Mouse (Mus musculus): ENCODE measurements at regions not wholly inside any gene's neighbourhood (a gene's known extent, or its start where the extent isn't known, plus 50 kb on each side); places are given as distances from the start of the nearest gene placed in this dataset.

DNA sequence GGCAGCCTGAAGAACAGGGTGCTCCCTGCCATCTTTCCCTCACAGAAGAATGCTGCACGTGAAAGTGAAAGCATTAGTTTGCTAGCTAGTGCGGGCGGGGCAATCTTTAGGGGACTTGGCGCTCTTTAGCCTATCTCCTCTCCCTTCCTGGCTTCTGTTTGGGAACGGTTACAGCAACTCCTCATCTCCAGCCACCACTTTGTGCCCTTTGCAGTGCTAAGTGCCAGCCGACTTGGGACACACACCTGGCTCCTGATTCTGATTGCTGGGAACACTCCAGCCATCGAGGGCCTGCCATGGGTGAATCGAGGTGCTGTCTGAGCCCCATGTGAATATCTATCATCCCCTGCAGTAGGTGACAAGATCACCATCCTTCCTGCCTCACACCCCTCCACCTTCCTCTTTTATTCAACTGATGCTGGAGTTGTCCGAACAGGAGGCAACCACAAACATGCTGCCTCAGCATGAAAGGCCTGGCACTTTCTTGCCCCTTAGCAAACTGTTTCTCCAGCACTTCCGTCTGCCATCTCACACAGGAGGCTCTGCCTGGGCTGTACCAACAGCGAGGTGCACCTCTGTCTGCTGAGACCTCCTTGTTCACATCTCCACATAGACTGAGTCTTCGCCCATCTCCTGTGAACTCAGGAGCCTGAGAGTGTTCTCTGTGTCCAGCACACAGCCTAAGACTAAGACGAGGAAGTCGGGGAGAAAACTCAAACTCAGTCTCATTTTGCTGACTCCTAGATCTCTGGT lies 66.2 kb upstream of the Glrp1 start:
- no peaks in the 10 kb centered on the region for H3K36me3 ChIP-seq (ENCODE audit: insufficient read depth)
- no peak for TF ChIP-seq CTCF (IDR thresholded peaks at IDR 0.05; ENCODE audit: low read depth)
- no peak overlapping the region for H3K9ac ChIP-seq
- H3K27me3 ChIP-seq (ENCODE audit: insufficient read depth, low read length): no peaks in the 10 kb centered on the region
- no peak overlapping the region for H3K27ac ChIP-seq (ENCODE audit: low read depth, low read length)
- H3K4me3 ChIP-seq (ENCODE audit: low read depth, low read length): no peak overlapping the region
- ATAC-seq (no peak), DNase-seq (no peak)
- no peaks in the 10 kb centered on the region for H3K4me1 ChIP-seq (ENCODE audit: insufficient read depth)
- WGBS: 80% methylated on average over 14 of the region's 14 CpGs
- no peak overlapping the region for H3K4me2 ChIP-seq (ENCODE audit: low read depth)
- H3K9me3 ChIP-seq (ENCODE audit: low read length): no peaks in the 10 kb centered on the region

DNA sequence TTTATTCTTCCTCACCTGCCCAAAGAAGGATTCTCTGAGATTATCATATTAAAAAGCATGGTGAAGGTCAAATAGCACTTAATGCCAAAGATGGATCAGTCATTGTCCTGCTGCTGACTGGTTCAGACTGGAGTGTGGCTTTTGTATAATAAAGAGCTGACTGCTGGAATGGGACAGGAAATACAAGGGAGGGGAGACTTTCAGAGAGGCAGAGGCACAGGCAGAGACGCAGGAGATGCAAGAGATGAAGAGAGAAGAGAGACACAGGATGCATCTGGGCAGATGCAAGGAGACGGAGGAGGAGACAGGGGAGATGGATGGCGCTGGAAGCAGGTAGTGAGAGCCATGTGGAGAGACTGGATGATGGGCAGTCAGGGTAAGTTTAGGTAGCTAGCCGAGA lies 65.4 kb upstream of the Glrp1 start:
- Histone ChIP-seq H3K4me1 (ENCODE audit: insufficient read depth) (no peaks in the 10 kb centered on the region), H3K4me3 (ENCODE audit: low read depth, low read length) (no peak overlapping the region), H3K27me3 (ENCODE audit: insufficient read depth, low read length) (no peaks in the 10 kb centered on the region), H3K9me3 (ENCODE audit: low read length) (no peaks in the 10 kb centered on the region), H3K4me2 (ENCODE audit: low read depth) (no peak overlapping the region), H3K36me3 (ENCODE audit: insufficient read depth) (no peaks in the 10 kb centered on the region), H3K9ac (no peak overlapping the region), H3K27ac (ENCODE audit: low read depth, low read length) (no peak overlapping the region)
- DNase-seq (no peak), ATAC-seq (no peak)
- no peak for TF ChIP-seq CTCF (IDR thresholded peaks at IDR 0.05; ENCODE audit: low read depth)
- 73% methylated on average over 4 of the region's 4 CpGs for WGBS

DNA sequence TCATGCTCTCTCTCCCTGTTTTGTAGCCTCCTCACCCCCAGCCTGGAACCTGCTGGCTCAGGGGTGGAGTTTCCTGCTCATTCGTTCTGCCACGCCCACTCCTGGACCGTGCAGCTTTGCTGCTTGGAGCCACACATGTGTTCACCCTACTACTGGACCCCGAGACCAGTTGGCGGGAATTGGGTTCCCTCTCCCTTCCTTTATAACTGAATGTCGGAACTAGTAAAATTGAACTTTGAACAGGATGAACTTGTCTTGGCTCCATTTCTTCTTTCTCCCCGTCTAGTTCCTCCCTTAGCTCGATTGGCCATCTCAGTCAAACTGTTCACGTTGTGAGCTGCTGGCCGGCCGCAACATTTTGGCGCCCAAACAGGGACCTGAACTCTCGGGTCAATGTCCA lies 62.3 kb upstream of the Glrp1 start:
- ATAC-seq (no peak), DNase-seq (no peak)
- Histone ChIP-seq H3K27me3 (ENCODE audit: insufficient read depth, low read length) (no peaks in the 10 kb centered on the region), H3K36me3 (ENCODE audit: insufficient read depth) (no peaks in the 10 kb centered on the region), H3K9me3 (ENCODE audit: low read length) (no peaks in the 10 kb centered on the region), H3K4me2 (ENCODE audit: low read depth) (no peak overlapping the region), H3K4me1 (ENCODE audit: insufficient read depth) (no peaks in the 10 kb centered on the region), H3K4me3 (ENCODE audit: low read depth, low read length) (no peak overlapping the region), H3K27ac (ENCODE audit: low read depth, low read length) (no peak overlapping the region), H3K9ac (no peak overlapping the region)
- no peak for TF ChIP-seq CTCF (IDR thresholded peaks at IDR 0.05; ENCODE audit: low read depth)
- WGBS: 97% methylated on average over 13 of the region's 13 CpGs

DNA sequence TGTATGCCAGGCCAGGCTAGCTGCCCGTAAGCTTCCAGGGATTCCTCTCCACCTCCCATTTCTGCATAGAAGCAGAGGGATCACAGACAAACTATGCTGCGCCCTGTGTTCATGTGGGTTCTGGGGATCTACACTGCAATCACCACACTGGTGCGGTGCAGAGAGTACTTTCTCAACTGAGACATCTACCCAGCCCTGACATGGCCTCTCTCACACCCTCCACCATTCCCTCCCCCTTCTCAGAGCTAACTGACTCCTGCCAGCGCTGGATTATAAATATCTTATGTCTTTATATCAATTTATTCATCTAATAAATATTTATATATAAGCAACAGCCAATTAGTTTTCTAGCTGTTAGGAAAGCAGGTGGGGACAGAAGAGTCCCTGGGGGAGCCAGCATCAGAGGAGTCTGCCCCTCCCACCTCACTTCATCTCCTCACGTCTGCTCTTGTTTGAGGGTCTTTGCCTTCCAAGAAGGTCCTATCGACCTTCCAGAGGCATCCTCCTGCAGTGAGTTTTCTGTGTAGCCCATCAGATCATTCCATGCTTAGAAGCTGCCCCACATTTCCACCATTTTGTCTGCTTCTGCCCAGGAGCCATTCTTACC lies 58.7 kb upstream of the Glrp1 start:
- no peak overlapping the region for H3K4me2 ChIP-seq (ENCODE audit: low read depth)

DNA sequence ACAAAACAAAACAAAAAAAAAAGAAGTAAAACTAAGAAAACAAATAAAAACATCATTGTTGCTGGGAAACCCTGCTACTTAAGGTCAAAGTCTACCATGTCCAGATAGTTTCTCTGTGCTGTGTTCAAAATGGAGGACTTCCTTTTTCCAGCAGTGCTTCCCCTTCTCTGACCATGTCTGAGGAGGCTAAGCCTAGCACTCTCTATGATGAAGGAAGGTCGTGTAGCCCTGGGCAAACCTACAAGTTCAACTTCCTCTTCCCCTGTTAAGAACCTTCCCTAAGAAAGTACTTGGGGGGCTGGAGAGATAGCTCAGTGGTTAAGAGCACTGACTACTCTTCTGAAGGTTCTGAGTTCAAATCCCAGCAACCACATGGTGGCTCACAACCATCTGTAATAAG lies 57.3 kb upstream of the Glrp1 start:
- H3K4me1 ChIP-seq (ENCODE audit: insufficient read depth): no peaks in the 10 kb centered on the region
- no peak overlapping the region for H3K4me3 ChIP-seq (ENCODE audit: low read depth, low read length)
- no peak overlapping the region for H3K9ac ChIP-seq
- H3K27me3 ChIP-seq (ENCODE audit: insufficient read depth, low read length): no peaks in the 10 kb centered on the region
- H3K36me3 ChIP-seq (ENCODE audit: insufficient read depth): no peaks in the 10 kb centered on the region
- DNase-seq (no peak), ATAC-seq (no peak)
- 97% methylated on average over 1 of the region's 1 CpGs for WGBS
- H3K27ac ChIP-seq (ENCODE audit: low read depth, low read length): no peak overlapping the region
- no peak for TF ChIP-seq CTCF (IDR thresholded peaks at IDR 0.05; ENCODE audit: low read depth)
- H3K9me3 ChIP-seq (ENCODE audit: low read length): no peaks in the 10 kb centered on the region
- H3K4me2 ChIP-seq (ENCODE audit: low read depth): no peak overlapping the region

More for the DNA sequence above, 58.7 kb upstream of the Glrp1 start:
- Histone ChIP-seq H3K36me3 (ENCODE audit: insufficient read depth) (no peaks in the 10 kb centered on the region), H3K27ac (ENCODE audit: low read depth, low read length) (no peak overlapping the region; the same call in 1 of the 2 replicates), H3K4me3 (ENCODE audit: low read depth, low read length) (no peak overlapping the region), H3K4me1 (ENCODE audit: insufficient read depth) (no peaks in the 10 kb centered on the region), H3K9ac (no peak overlapping the region), H3K27me3 (ENCODE audit: insufficient read depth, low read length) (no peaks in the 10 kb centered on the region), H3K9me3 (ENCODE audit: low read length) (no peaks in the 10 kb centered on the region)
- no peak for ATAC-seq
- DNase-seq: no peak
- TF ChIP-seq CTCF (IDR thresholded peaks at IDR 0.05; ENCODE audit: low read depth): no peak
- 54% methylated on average over 6 of the region's 6 CpGs for WGBS

DNA sequence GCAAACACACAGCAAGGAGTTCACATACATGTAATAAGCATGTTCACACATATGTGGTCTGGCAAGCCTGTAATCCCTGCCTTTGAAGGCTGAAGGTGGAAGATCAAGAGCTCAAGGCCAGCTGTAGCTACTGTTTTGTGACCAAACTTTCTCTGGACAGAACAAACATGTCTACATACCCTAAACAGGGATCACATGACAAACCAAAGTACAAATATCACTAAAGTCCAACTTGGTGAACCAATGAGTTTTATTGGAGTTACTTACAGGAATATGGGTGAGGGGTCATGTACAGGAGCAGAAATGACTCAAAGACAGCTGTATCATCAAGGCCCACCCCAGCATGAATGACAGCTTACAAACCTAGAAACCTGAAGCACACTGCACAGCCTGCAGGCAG lies 56.6 kb upstream of the Glrp1 start:
- Histone ChIP-seq H3K9ac (no peak overlapping the region), H3K27ac (ENCODE audit: low read depth, low read length) (no peak overlapping the region), H3K27me3 (ENCODE audit: insufficient read depth, low read length) (no peaks in the 10 kb centered on the region), H3K36me3 (ENCODE audit: insufficient read depth) (no peaks in the 10 kb centered on the region), H3K4me3 (ENCODE audit: low read depth, low read length) (no peak overlapping the region), H3K4me2 (ENCODE audit: low read depth) (no peak overlapping the region), H3K4me1 (ENCODE audit: insufficient read depth) (no peaks in the 10 kb centered on the region), H3K9me3 (ENCODE audit: low read length) (no peaks in the 10 kb centered on the region)
- ATAC-seq (no peak), DNase-seq (no peak)
- no peak for TF ChIP-seq CTCF (IDR thresholded peaks at IDR 0.05; ENCODE audit: low read depth)

DNA sequence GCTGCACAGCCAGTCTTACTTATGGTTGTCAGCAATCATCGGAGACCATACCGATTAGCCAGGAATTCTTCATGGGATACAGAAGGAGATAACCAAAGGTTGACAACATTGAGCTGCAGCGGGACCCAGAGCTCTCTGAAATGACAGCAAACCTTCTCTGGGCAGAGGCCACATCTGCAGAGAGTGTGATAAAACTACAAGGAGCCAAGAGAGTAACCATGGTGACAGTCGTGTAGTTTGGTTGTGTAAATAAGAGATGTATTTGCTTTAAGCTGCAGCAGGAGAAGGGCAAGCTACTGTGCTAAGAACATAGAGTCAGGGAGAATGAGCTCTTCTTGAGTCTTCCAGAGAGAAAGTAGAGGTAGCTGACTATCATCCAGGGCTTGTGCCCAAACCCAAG lies 55.0 kb upstream of the Glrp1 start:
- 81% methylated on average over 4 of the region's 4 CpGs for WGBS
- DNase-seq (no peak), ATAC-seq (no peak)
- Histone ChIP-seq H3K27me3 (ENCODE audit: insufficient read depth, low read length) (no peaks in the 10 kb centered on the region), H3K4me1 (ENCODE audit: insufficient read depth) (no peaks in the 10 kb centered on the region), H3K4me2 (ENCODE audit: low read depth) (no peak overlapping the region), H3K9me3 (ENCODE audit: low read length) (no peaks in the 10 kb centered on the region), H3K4me3 (ENCODE audit: low read depth, low read length) (no peak overlapping the region), H3K36me3 (ENCODE audit: insufficient read depth) (no peaks in the 10 kb centered on the region), H3K9ac (no peak overlapping the region), H3K27ac (ENCODE audit: low read depth, low read length) (no peak overlapping the region)
- no peak for TF ChIP-seq CTCF (IDR thresholded peaks at IDR 0.05; ENCODE audit: low read depth)

All from forebrain, postnatal 0 days (tissue).